Mouse (Mus musculus): ENCODE results near the gene Tas2r116.

Gene Tas2r116

GRCm38 (mm10) chr6:132855138-132855537, at the start of gene Tas2r116:
TSS of gene Tas2r116 (plus strand) at chr6:132855438.
- no peak for DNase-seq (ENCODE audit: low read depth, low spot score)

GRCm38 (mm10) chr6:132846842-132847241, 8.4 kb upstream of the Tas2r116 start, which contains the start of gene Tas2r123:
TSS of gene Tas2r123 (plus strand) at chr6:132847142.
- DNase-seq (ENCODE audit: low read depth, low spot score): no peak

GRCm38 (mm10) chr6:132867708-132868107, 12.5 kb downstream of the Tas2r116 start, which contains the start of gene Tas2r110:
TSS of gene Tas2r110 (plus strand) at chr6:132868008.
- DNase-seq (ENCODE audit: low read depth, low spot score): no peak

- no peak for DNase-seq (ENCODE audit: low read depth, low spot score)
Measured at GRCm38 (mm10) chr6:132892711-132893110, 37.5 kb downstream of the Tas2r116 start, which contains the start of gene Tas2r113. TSS of gene Tas2r113 (plus strand) at chr6:132893011.

All from brain, embryonic 18.5 days (tissue).